15 mouse cellular contexts compared by ENCODE assay signal in the genomic region with DNA sequence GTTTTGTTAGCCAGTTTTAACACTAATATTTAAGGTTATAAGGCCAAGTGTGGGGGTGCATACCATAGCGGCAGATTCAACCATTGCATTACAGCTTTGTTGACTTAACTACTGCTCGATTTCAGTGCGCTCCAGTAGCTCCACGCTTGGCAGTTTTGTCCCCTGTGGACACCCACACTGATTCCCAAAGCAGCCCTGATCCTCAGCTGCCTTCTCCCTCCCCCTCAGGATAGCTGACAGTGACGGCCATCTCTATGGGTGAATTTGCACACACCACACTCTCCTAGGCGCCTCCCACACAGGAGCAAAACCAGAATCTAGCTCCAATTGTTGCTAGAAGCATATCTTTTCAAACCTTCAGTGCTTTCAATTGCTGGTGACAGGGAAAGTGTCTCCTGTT. TPM values are rescaled to one million over a fixed set of nuclear protein-coding genes. Genes with fewer than 3 reads are reported as not detected.
DNase-seq lines count a peak whose midpoint lies in the region; ATAC-seq and TF ChIP-seq lines count a peak whose summit lies in the region.
"Had no signal": no experiment of that assay in that cellular context is flagged by ENCODE, and none has a peak within 500 bp of the region (broad histone marks: within the 10 kb centered on the region; RNA-seq: fewer than 3 reads in every experiment).

No protein-coding gene starts in this region.

- DNase-seq in layer of hippocampus, adult 8-10 months (ENCODE audit: low spot score in 2 of 2) = peak; percentile 30 to 46
- no peak for DNase-seq in layer of hippocampus, postnatal 36 days
- peak; percentile 88 for DNase-seq in right cerebral cortex, adult 18-20 months
- no peak for DNase-seq in right cerebral cortex, postnatal 4 days
- DNase-seq in left cerebral cortex, postnatal 25 days (ENCODE audit: low spot score in 2 of 2) = peak; percentile 57 to 93
- no peak for DNase-seq in forebrain, postnatal 0 days
- DNase-seq in thymus, adult 2 months = no peak
- DNase-seq: cerebellum, adult 18-20 months; embryo, embryonic 11 days; kidney, adult 9 months; lung, embryonic 14.5 days; thymus, postnatal 36 days had no signal

- no peak overlapping the region for H3K27ac ChIP-seq in forebrain, postnatal 0 days (ENCODE audit: low read depth, low read length)
- H3K27ac ChIP-seq in thymus, adult 2 months (ENCODE audit: control insufficient read depth, insufficient read depth, low read length) = no peak overlapping the region
- H3K27ac ChIP-seq: hindbrain, postnatal 0 days; stomach, embryonic 15.5 days had no signal

- no peaks in the 10 kb centered on the region; the same call in 1 of the 2 replicates for H3K36me3 ChIP-seq in forebrain, postnatal 0 days (ENCODE audit: insufficient read depth)
- no peaks in the 10 kb centered on the region for H3K36me3 ChIP-seq in thymus, adult 2 months (ENCODE audit: control insufficient read depth, insufficient read depth, low read length)
- H3K36me3 ChIP-seq: stomach, embryonic 15.5 days had no signal

- intact Hi-C loops in left cerebral cortex, postnatal 25 days (cut with DNase I) = loop anchor here (2.0 kb wide), 1 partner anchor 35 kb away; no protein-coding TSS in a partner anchor

- TF ChIP-seq CTCF in forebrain, postnatal 0 days (IDR thresholded peaks at IDR 0.05; ENCODE audit: low read depth) = no peak
- no peak for TF ChIP-seq CTCF in thymus, adult 2 months (IDR thresholded peaks at IDR 0.05; ENCODE audit: borderline replicate concordance, control insufficient read depth, extremely low read depth, insufficient read depth, low read length, poor library complexity)

- no peaks in the 10 kb centered on the region for H3K9me3 ChIP-seq in forebrain, postnatal 0 days (ENCODE audit: low read length)
- H3K9me3 ChIP-seq: stomach, embryonic 15.5 days had no signal

- no peak overlapping the region for H3K4me3 ChIP-seq in forebrain, postnatal 0 days (ENCODE audit: low read depth, low read length)
- no peak overlapping the region for H3K4me3 ChIP-seq in thymus, adult 2 months (ENCODE audit: control insufficient read depth, insufficient read depth, low read length)
- H3K4me3 ChIP-seq: erythroblast, embryonic 14.5 days; stomach, embryonic 15.5 days had no signal

- H3K9ac ChIP-seq in forebrain, postnatal 0 days = no peak overlapping the region
- H3K9ac ChIP-seq: lung, embryonic 14.5 days; stomach, embryonic 15.5 days had no signal

- ATAC-seq in forebrain, postnatal 0 days = no peak
- ATAC-seq: hindbrain, postnatal 0 days had no signal

- no peaks in the 10 kb centered on the region for H3K27me3 ChIP-seq in forebrain, postnatal 0 days (ENCODE audit: insufficient read depth, low read length)
- no peaks in the 10 kb centered on the region for H3K27me3 ChIP-seq in thymus, adult 2 months (ENCODE audit: control insufficient read depth, insufficient read depth, low read length)
- H3K27me3 ChIP-seq: stomach, embryonic 15.5 days had no signal

- 77% methylated on average over 6 of the region's 6 CpGs for WGBS in forebrain, postnatal 0 days
- WGBS in thymus, adult 2 months = 88% methylated on average over 6 of the region's 6 CpGs

- peaks cover 40% of the 10 kb centered on the region for H3K4me1 ChIP-seq in forebrain, postnatal 0 days (ENCODE audit: insufficient read depth)
- H3K4me1 ChIP-seq in thymus, adult 2 months (replicated peaks; ENCODE audit: control insufficient read depth, insufficient read depth, low read length) = peaks cover 36% of the 10 kb centered on the region

- no peak for TF ChIP-seq POLR2A in thymus, adult 2 months (IDR thresholded peaks at IDR 0.05; ENCODE audit: control insufficient read depth, extremely low read depth, insufficient read depth, low read length, poor library complexity)

- H3K4me2 ChIP-seq in forebrain, postnatal 0 days (ENCODE audit: low read depth) = no peak overlapping the region

RNA-seq across cellular contexts. Expression of gene Foxk1, which starts 4.1 kb away (rescaled TPM):
- total RNA-seq in layer of hippocampus, adult 8-10 months (2022) = 10 to 100 TPM; 45.5 to 49.7 (median 48.7) TPM
- total RNA-seq in layer of hippocampus, postnatal 36 days (2021) = 10 to 100 TPM; 47.9 to 52.2 TPM
- 10 to 100 TPM; 38.7 to 40.5 TPM for total RNA-seq in left cerebral cortex, postnatal 25 days (2021)
- total RNA-seq in forebrain, postnatal 0 days (2014; rRNA removed) = 13.8 and 19.0 TPM in 2 replicates
- polyA plus RNA-seq in forebrain, postnatal 0 days (2015; fragmentation: Nextera tagmentation; extraction: Ambion mirVana) = 3.2 and 5.0 TPM in 2 replicates
- 27.9 and 33.7 TPM in 2 replicates for polyA plus RNA-seq in thymus, adult 2 months (2012; rRNA removed)

RNA-seq across cellular contexts. Expression of gene Ap5z1, which starts 58.3 kb away (rescaled TPM):
- total RNA-seq in layer of hippocampus, adult 8-10 months (2022) = 10 to 100 TPM; 22.8 to 30.2 (median 26.2) TPM
- total RNA-seq in layer of hippocampus, postnatal 36 days (2021) = 10 to 100 TPM; 19.7 to 31.9 TPM
- 10 to 100 TPM; 19.0 TPM for total RNA-seq in left cerebral cortex, postnatal 25 days (2021)
- 13.5 and 16.7 TPM in 2 replicates for total RNA-seq in forebrain, postnatal 0 days (2014; rRNA removed)
- polyA plus RNA-seq in forebrain, postnatal 0 days (2015; fragmentation: Nextera tagmentation; extraction: Ambion mirVana) = 6.4 and 7.8 TPM in 2 replicates
- polyA plus RNA-seq in thymus, adult 2 months (2012; rRNA removed) = 75.2 and 87.1 TPM in 2 replicates

Comparison
In these comparisons a context has a peak if more than half of its experiments do, and no peak if none do; other contexts are left out.
1. DNase-seq: peak in layer of hippocampus, adult 8-10 months (2 of 2), right cerebral cortex, adult 18-20 months (single experiment) and left cerebral cortex, postnatal 25 days (2 of 2); none in layer of hippocampus, postnatal 36 days (0 of 2), right cerebral cortex, postnatal 4 days (single experiment), forebrain, postnatal 0 days (single experiment) and thymus, adult 2 months (single experiment).